Mouse (Mus musculus) adrenal gland, adult (tissue): ENCODE results near the gene Gcn1l1.
"Not testable (repeated sequence)": the region's sequence is repeated elsewhere in the genome, so short reads cannot be mapped to it uniquely, and the experiment has no call there.

Experiments used
- DNase-seq, 2 experiments: peaks; one replicate each; pipeline ENCODE4 v3.0.0; 2022 to 2023; ENCODE audit warnings: low spot score in 1 of 2; ENCODE audit not compliant: inconsistent age in 2 of 2

Gene Gcn1l1

GRCm38 (mm10) chr5:115558182-115558794 lies 6.8 kb upstream of the Gcn1l1 start:
- no peak for DNase-seq

GRCm38 (mm10) chr5:115559237-115560101 lies 5.6 kb upstream of the Gcn1l1 start, which contains the start of gene Rplp0:
TSS of gene Rplp0 (plus strand) at chr5:115559467.
- DNase-seq = peak; percentile 99 to 100

GRCm38 (mm10) chr5:115560336-115560905 lies 4.6 kb upstream of the Gcn1l1 start:
- no peak for DNase-seq

- no peak for DNase-seq
Measured at GRCm38 (mm10) chr5:115563771-115564585, 1.1 kb upstream of the Gcn1l1 start.

- no peak for DNase-seq
Measured at GRCm38 (mm10) chr5:115565403-115565802, 349 bp downstream of the Gcn1l1 start.

- DNase-seq = peak; percentile 65 to 79
Measured at GRCm38 (mm10) chr5:115568681-115569080, 3.6 kb downstream of the Gcn1l1 start.

- no peak for DNase-seq
Measured at GRCm38 (mm10) chr5:115569308-115569707, 4.3 kb downstream of the Gcn1l1 start.

GRCm38 (mm10) chr5:115569721-115570120 lies 4.7 kb downstream of the Gcn1l1 start:
- no peak for DNase-seq

- DNase-seq = no peak
Measured at GRCm38 (mm10) chr5:115571086-115571485, 6.0 kb downstream of the Gcn1l1 start.

GRCm38 (mm10) chr5:115572679-115573535 lies 7.9 kb downstream of the Gcn1l1 start:
- DNase-seq = peak; percentile 47 to 64

GRCm38 (mm10) chr5:115574992-115575391 lies 9.9 kb downstream of the Gcn1l1 start:
- peak in 1 of 2 experiments; percentile 47 for DNase-seq

- not testable (repeated sequence) for DNase-seq
Measured at GRCm38 (mm10) chr5:115577686-115578085, 12.6 kb downstream of the Gcn1l1 start.

- no peak for DNase-seq
Measured at GRCm38 (mm10) chr5:115578922-115579321, 13.9 kb downstream of the Gcn1l1 start.

GRCm38 (mm10) chr5:115579363-115579762 lies 14.3 kb downstream of the Gcn1l1 start:
- no peak for DNase-seq

- DNase-seq = peak; percentile 68 to 78
Measured at GRCm38 (mm10) chr5:115580229-115581001, 15.4 kb downstream of the Gcn1l1 start.

- DNase-seq = no peak
Measured at GRCm38 (mm10) chr5:115581662-115582061, 16.6 kb downstream of the Gcn1l1 start.

GRCm38 (mm10) chr5:115585616-115586015 lies 20.6 kb downstream of the Gcn1l1 start:
- DNase-seq = no peak

- DNase-seq = no peak
Measured at GRCm38 (mm10) chr5:115586166-115586565, 21.1 kb downstream of the Gcn1l1 start.

- no peak for DNase-seq
Measured at GRCm38 (mm10) chr5:115586780-115587179, 21.7 kb downstream of the Gcn1l1 start.
